Mouse (Mus musculus): ENCODE measurements at regions not wholly inside any gene's neighbourhood (a gene's known extent, or its start where the extent isn't known, plus 50 kb on each side); places are given as distances from the start of the nearest gene placed in this dataset.
A peak's percentile ranks its signal among the peaks of the same experiment; 100 is the strongest.

- ATAC-seq = no peak
- Histone ChIP-seq H3K27ac (ENCODE audit: low read length) (no peak overlapping the region), H3K9me3 (ENCODE audit: control insufficient read depth, low read length) (no peaks in the 10 kb centered on the region), H3K4me2 (ENCODE audit: low read depth, low read length) (no peak overlapping the region), H3K36me3 (ENCODE audit: control insufficient read depth, insufficient read depth, low read length) (no peaks in the 10 kb centered on the region), H3K4me3 (ENCODE audit: low read length) (no peak overlapping the region), H3K4me1 (ENCODE audit: control insufficient read depth, insufficient read depth, low read length) (no peaks in the 10 kb centered on the region), H3K9ac (ENCODE audit: low read depth, low read length) (no peak overlapping the region), H3K27me3 (replicated peaks; ENCODE audit: control insufficient read depth, insufficient read depth, low read length) (no peaks in the 10 kb centered on the region)
- WGBS = 6% methylated on average over 3 of the region's 3 CpGs
Observed at GRCm38 (mm10) chr2:147789268-147789667, 257.5 kb downstream of the Foxa2 start.

DNA sequence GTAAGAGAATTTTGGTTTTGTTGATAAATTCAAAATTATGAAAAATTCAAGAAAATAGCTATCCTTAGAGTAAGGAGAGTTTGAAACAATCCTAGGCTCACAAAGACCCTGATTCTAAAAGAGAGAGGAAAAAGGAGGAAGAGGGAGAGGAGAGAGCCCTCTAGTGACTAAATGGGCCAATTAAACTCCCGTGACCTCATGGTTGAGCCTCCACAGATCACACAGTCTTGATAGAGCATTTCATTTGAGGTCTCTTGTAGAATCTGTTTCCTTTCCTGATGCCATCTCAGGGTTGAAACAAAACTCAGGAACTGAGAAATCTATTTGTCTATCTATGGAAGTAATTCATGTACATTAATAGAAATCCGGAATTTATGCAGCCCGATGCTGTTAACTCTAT lies 258.8 kb downstream of the Foxa2 start:
- no peaks in the 10 kb centered on the region for H3K36me3 ChIP-seq (ENCODE audit: control insufficient read depth, insufficient read depth, low read length)
- WGBS = 68% methylated on average over 3 of the region's 3 CpGs
- no peak for ATAC-seq

DNA sequence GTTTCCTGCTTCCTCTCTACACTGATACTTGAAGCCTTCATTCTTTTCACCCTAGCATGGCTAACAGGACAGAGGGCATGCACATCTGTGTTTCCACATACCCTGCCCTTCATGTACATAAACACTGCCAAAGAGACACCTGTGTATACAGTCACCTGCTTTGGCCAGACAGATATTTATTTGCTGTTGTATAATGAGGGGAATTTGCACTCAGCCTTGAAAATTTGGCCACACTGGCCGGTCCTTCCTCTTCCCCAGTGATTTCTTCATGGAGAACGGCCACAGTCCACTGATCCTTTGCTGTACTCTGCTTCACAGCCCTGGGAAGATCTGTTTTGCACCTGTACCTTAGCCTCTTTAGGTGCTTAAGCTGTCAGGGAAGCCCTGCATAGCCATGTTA lies 264.3 kb downstream of the Foxa2 start:
- H3K4me3 ChIP-seq (ENCODE audit: low read length) = no peak overlapping the region
- H3K9me3 ChIP-seq (ENCODE audit: control insufficient read depth, low read length) = no peaks in the 10 kb centered on the region
- WGBS = 66% methylated on average over 2 of the region's 2 CpGs
- H3K4me2 ChIP-seq (ENCODE audit: low read depth, low read length) = no peak overlapping the region
- no peaks in the 10 kb centered on the region for H3K36me3 ChIP-seq (ENCODE audit: control insufficient read depth, insufficient read depth, low read length)
- ATAC-seq = no peak
- no peak overlapping the region for H3K27ac ChIP-seq (ENCODE audit: low read length)
- no peaks in the 10 kb centered on the region for H3K27me3 ChIP-seq (replicated peaks; ENCODE audit: control insufficient read depth, insufficient read depth, low read length)
- H3K9ac ChIP-seq (ENCODE audit: low read depth, low read length) = no peak overlapping the region
- no peaks in the 10 kb centered on the region for H3K4me1 ChIP-seq (ENCODE audit: control insufficient read depth, insufficient read depth, low read length)

More for the DNA sequence above, 258.8 kb downstream of the Foxa2 start:
- H3K4me3 ChIP-seq (ENCODE audit: low read length) = no peak overlapping the region
- no peaks in the 10 kb centered on the region for H3K4me1 ChIP-seq (ENCODE audit: control insufficient read depth, insufficient read depth, low read length)
- H3K27ac ChIP-seq (ENCODE audit: low read length) = no peak overlapping the region
- H3K9me3 ChIP-seq (ENCODE audit: control insufficient read depth, low read length) = no peaks in the 10 kb centered on the region
- no peak overlapping the region for H3K4me2 ChIP-seq (ENCODE audit: low read depth, low read length)
- no peaks in the 10 kb centered on the region for H3K27me3 ChIP-seq (replicated peaks; ENCODE audit: control insufficient read depth, insufficient read depth, low read length)
- no peak overlapping the region for H3K9ac ChIP-seq (ENCODE audit: low read depth, low read length)

- H3K4me2 ChIP-seq (ENCODE audit: low read depth, low read length) = no peak overlapping the region
- H3K4me3 ChIP-seq (ENCODE audit: low read length) = no peak overlapping the region
- no peak overlapping the region for H3K27ac ChIP-seq (ENCODE audit: low read length)
- no peaks in the 10 kb centered on the region for H3K36me3 ChIP-seq (ENCODE audit: control insufficient read depth, insufficient read depth, low read length)
- no peak overlapping the region for H3K9ac ChIP-seq (ENCODE audit: low read depth, low read length)
- no peak for ATAC-seq
- H3K27me3 ChIP-seq (replicated peaks; ENCODE audit: control insufficient read depth, insufficient read depth, low read length) = no peaks in the 10 kb centered on the region
- H3K9me3 ChIP-seq (ENCODE audit: control insufficient read depth, low read length) = no peaks in the 10 kb centered on the region
- no peaks in the 10 kb centered on the region for H3K4me1 ChIP-seq (ENCODE audit: control insufficient read depth, insufficient read depth, low read length)
- 60% methylated on average over 2 of the region's 2 CpGs for WGBS
Observed at GRCm38 (mm10) chr2:147776316-147776715, 270.5 kb downstream of the Foxa2 start.

DNA sequence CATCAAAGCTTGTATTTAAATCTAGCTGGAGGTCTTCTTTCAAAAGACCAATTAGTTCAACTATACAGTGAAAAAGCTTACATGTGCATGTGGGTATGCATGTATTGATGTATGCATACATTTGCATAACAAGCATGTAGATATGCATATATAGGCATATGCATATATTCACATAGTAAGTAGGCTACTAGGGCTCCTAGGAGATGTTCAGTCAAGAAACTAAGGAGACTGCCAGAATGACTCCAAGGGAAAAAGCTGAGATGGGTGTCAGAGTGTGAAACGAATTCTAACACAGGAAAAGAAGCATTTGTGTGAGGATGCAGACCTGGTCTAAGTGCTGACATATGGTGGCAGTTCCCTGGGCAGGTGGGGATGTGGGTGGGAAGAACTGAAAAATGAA lies 274.2 kb downstream of the Foxa2 start:
- Histone ChIP-seq H3K4me1 (ENCODE audit: control insufficient read depth, insufficient read depth, low read length) (no peaks in the 10 kb centered on the region), H3K9ac (ENCODE audit: low read depth, low read length) (no peak overlapping the region), H3K27ac (ENCODE audit: low read length) (no peak overlapping the region), H3K4me3 (ENCODE audit: low read length) (no peak overlapping the region), H3K4me2 (ENCODE audit: low read depth, low read length) (no peak overlapping the region), H3K27me3 (replicated peaks; ENCODE audit: control insufficient read depth, insufficient read depth, low read length) (no peaks in the 10 kb centered on the region), H3K36me3 (ENCODE audit: control insufficient read depth, insufficient read depth, low read length) (no peaks in the 10 kb centered on the region), H3K9me3 (ENCODE audit: control insufficient read depth, low read length) (no peaks in the 10 kb centered on the region)
- 44% methylated on average over 1 of the region's 1 CpGs for WGBS
- ATAC-seq = no peak

- WGBS = 58% methylated on average over 2 of the region's 2 CpGs
- H3K27ac ChIP-seq (ENCODE audit: low read length) = no peak overlapping the region
- H3K27me3 ChIP-seq (replicated peaks; ENCODE audit: control insufficient read depth, insufficient read depth, low read length) = no peaks in the 10 kb centered on the region
- H3K4me3 ChIP-seq (ENCODE audit: low read length) = no peak overlapping the region
- H3K36me3 ChIP-seq (ENCODE audit: control insufficient read depth, insufficient read depth, low read length) = no peaks in the 10 kb centered on the region
- no peaks in the 10 kb centered on the region for H3K4me1 ChIP-seq (ENCODE audit: control insufficient read depth, insufficient read depth, low read length)
- no peak overlapping the region for H3K9ac ChIP-seq (ENCODE audit: low read depth, low read length)
- H3K4me2 ChIP-seq (ENCODE audit: low read depth, low read length) = no peak overlapping the region
- no peaks in the 10 kb centered on the region for H3K9me3 ChIP-seq (ENCODE audit: control insufficient read depth, low read length)
- no peak for ATAC-seq
Observed at GRCm38 (mm10) chr2:147753089-147753488, 293.7 kb downstream of the Foxa2 start.

DNA sequence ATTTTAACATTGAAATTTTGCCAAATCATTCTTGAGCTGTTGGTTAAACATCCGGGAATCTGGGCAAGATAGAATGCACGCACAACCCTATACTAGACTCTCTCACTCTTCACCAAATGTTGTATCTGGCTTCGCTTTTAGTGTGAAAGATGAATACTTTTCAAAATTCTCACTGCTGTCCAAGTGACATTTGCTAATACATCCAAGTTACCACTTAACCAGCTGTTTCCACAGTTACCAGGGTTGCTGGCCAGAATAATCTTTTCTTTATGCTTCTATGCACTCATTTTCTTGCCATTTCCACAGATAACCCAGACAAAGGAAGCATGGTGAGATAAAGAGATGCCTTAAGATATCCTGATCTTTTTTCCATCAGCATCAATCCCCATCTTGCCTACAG lies 294.9 kb downstream of the Foxa2 start:
- Histone ChIP-seq H3K27ac (ENCODE audit: low read length) (no peak overlapping the region), H3K9ac (ENCODE audit: low read depth, low read length) (no peak overlapping the region), H3K4me2 (ENCODE audit: low read depth, low read length) (no peak overlapping the region), H3K4me1 (ENCODE audit: control insufficient read depth, insufficient read depth, low read length) (no peaks in the 10 kb centered on the region), H3K4me3 (ENCODE audit: low read length) (no peak overlapping the region), H3K36me3 (ENCODE audit: control insufficient read depth, insufficient read depth, low read length) (no peaks in the 10 kb centered on the region), H3K27me3 (replicated peaks; ENCODE audit: control insufficient read depth, insufficient read depth, low read length) (no peaks in the 10 kb centered on the region), H3K9me3 (ENCODE audit: control insufficient read depth, low read length) (no peaks in the 10 kb centered on the region)
- 85% methylated on average over 3 of the region's 3 CpGs for WGBS
- no peak for ATAC-seq

- Histone ChIP-seq H3K27ac (ENCODE audit: low read length) (no peak overlapping the region), H3K4me2 (ENCODE audit: low read depth, low read length) (no peak overlapping the region), H3K27me3 (replicated peaks; ENCODE audit: control insufficient read depth, insufficient read depth, low read length) (no peaks in the 10 kb centered on the region), H3K4me3 (ENCODE audit: low read length) (no peak overlapping the region), H3K4me1 (ENCODE audit: control insufficient read depth, insufficient read depth, low read length) (no peaks in the 10 kb centered on the region), H3K36me3 (ENCODE audit: control insufficient read depth, insufficient read depth, low read length) (no peaks in the 10 kb centered on the region), H3K9ac (ENCODE audit: low read depth, low read length) (no peak overlapping the region), H3K9me3 (ENCODE audit: control insufficient read depth, low read length) (no peaks in the 10 kb centered on the region)
- ATAC-seq = peak; percentile 48
- WGBS = 25% methylated on average over 4 of the region's 4 CpGs
Observed at GRCm38 (mm10) chr2:147748006-147748405, 298.8 kb downstream of the Foxa2 start.

DNA sequence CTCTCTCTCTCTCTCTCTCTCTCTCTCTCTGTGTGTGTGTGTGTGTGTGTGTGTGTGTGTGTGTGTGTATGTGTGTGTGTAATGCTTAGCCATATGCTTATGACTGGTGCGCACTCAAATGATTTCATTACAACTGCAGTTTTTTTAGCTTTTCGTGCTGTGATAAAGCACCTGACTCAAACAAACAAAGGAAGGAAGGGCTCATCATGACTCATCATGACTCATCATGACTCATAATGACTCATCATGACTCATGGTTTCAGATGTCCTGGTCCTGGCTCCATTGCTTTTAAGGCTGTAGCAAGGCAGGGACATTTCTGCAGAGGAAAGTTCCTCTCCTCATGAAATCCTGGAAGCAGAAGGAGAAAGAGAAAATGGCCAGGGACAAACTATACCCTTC lies 302.9 kb downstream of the Foxa2 start:
- ATAC-seq = no peak
- 82% methylated on average over 2 of the region's 2 CpGs for WGBS
- no peak overlapping the region for H3K4me3 ChIP-seq (ENCODE audit: low read length)
- no peak overlapping the region for H3K4me2 ChIP-seq (ENCODE audit: low read depth, low read length)
- no peaks in the 10 kb centered on the region for H3K9me3 ChIP-seq (ENCODE audit: control insufficient read depth, low read length)
- H3K27me3 ChIP-seq (replicated peaks; ENCODE audit: control insufficient read depth, insufficient read depth, low read length) = no peaks in the 10 kb centered on the region
- H3K36me3 ChIP-seq (ENCODE audit: control insufficient read depth, insufficient read depth, low read length) = no peaks in the 10 kb centered on the region
- no peak overlapping the region for H3K27ac ChIP-seq (ENCODE audit: low read length)
- H3K4me1 ChIP-seq (ENCODE audit: control insufficient read depth, insufficient read depth, low read length) = no peaks in the 10 kb centered on the region
- H3K9ac ChIP-seq (ENCODE audit: low read depth, low read length) = no peak overlapping the region

- Histone ChIP-seq H3K27ac (ENCODE audit: low read length) (no peak overlapping the region), H3K27me3 (replicated peaks; ENCODE audit: control insufficient read depth, insufficient read depth, low read length) (no peaks in the 10 kb centered on the region), H3K36me3 (ENCODE audit: control insufficient read depth, insufficient read depth, low read length) (no peaks in the 10 kb centered on the region), H3K4me2 (ENCODE audit: low read depth, low read length) (no peak overlapping the region), H3K9ac (ENCODE audit: low read depth, low read length) (no peak overlapping the region), H3K4me3 (ENCODE audit: low read length) (no peak overlapping the region), H3K4me1 (ENCODE audit: control insufficient read depth, insufficient read depth, low read length) (no peaks in the 10 kb centered on the region), H3K9me3 (ENCODE audit: control insufficient read depth, low read length) (no peaks in the 10 kb centered on the region)
- 35% methylated on average over 10 of the region's 10 CpGs for WGBS
- ATAC-seq = no peak
Observed at GRCm38 (mm10) chr2:147738307-147738872, 308.4 kb downstream of the Foxa2 start.

All from intestine, embryonic 16.5 days (tissue).